Mouse (Mus musculus) heart, postnatal 36 days (tissue): ENCODE data around the gene Tbxas1. TPM values are rescaled to one million over a fixed set of nuclear protein-coding genes. Genes with fewer than 3 reads are reported as not detected.

ENCODE experiments used
- DNase-seq, 2 experiments: peaks; one replicate each; pipeline ENCODE4 v3.0.0; 2021 to 2022
- intact Hi-C: fragments of 180-260 bp; cut with DNase I; formaldehyde crosslinking; loops from one replicate; pipeline ENCODE4 v1.15.1; 2025
- total RNA-seq, 2 experiments: library from RNA; stranded (reverse); gene quantifications; 2 replicates each; pipeline ENCODE4 v1.2.3; 2021

The Tbxas1 gene
- total RNA-seq, 2 experiments from 2014 or later: 2.1 TPM

DNA sequence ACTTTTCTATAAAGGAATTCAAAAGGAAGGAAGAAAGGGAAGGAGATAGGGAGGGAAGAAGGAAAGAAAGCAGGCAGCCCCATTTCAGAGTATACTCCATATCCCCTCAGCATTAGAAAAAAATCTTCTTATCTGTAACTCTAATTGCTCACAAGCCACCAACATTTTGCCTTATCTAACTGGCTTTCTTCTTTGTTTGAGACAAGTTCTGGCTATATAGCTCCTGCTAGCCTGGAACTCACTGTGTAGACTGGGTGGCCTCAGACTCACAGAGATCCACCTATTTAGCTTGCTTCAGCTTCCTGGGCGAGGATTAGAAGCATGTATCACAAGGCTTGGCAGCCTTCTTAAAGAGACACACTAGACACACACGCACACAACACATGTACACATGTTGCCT lies 23.5 kb upstream of the Tbxas1 start:
- intact Hi-C loops: no loop called here
- no peak for DNase-seq

DNA sequence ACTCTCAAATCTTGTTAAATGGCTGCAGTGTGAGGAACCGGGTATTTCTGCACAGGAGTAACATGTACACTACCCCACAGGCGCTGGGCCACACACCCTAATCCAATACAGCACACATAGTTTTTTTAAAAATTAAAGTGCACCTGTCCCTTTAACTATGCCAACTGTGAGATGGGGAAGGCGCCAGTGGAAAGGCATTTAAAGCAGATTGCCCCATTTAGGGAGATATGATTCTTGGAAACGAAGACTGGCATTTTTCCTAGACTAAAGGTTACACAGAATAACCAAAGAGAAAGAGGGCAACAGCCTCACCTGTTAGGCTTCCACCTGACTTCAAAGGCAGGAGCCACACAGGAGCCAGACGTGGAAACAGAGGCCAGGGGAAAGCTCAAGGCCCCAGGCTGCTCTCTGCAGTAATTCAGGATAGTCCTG lies 21.6 kb upstream of the Tbxas1 start:
- no peak for DNase-seq
- intact Hi-C loops: no loop called here

DNA sequence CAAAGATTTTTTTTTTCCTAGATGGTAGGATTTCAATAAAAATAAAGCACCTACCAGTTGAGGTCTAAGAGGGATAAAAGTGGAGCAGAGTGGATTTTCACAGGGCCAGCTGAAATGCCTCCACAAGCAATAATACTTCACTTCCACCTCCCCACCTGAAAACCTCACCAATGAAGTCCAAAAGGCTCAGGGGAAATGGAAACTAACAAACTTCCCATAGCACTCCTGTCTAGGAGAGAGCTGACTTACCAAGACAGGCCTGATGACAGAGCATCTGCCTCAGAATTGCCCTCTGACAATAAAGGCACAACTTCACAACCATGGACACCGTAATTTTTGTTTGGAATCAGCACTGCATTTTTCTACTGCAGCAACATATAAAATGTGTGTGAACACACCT lies 15.4 kb upstream of the Tbxas1 start:
- no peak for DNase-seq
- intact Hi-C loops: loop anchor here (5.0 kb wide), 1 partner anchor 43 kb away; no protein-coding TSS in a partner anchor

DNA sequence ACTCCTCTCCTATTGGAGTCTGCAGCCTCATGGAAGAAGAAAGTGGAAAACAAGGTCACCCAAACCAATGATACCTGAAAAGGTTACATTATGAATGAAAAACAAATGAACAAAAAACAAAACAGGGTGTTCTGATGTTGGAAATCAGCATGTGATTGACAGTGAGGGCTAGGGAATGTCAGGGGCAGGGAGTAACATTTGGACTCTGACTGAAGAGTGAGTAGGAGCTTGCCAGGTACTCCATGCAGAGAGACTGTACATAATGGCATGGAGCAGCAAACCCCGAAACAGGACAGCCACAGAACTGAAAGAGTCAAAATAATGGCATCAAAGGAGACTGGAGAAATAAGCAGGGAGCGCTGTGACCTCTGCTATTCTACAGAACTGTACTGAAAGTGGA lies 14.9 kb upstream of the Tbxas1 start:
- no peak for DNase-seq
- intact Hi-C loops: loop anchor here (5.0 kb wide), 1 partner anchor 43 kb away; no protein-coding TSS in a partner anchor

DNA sequence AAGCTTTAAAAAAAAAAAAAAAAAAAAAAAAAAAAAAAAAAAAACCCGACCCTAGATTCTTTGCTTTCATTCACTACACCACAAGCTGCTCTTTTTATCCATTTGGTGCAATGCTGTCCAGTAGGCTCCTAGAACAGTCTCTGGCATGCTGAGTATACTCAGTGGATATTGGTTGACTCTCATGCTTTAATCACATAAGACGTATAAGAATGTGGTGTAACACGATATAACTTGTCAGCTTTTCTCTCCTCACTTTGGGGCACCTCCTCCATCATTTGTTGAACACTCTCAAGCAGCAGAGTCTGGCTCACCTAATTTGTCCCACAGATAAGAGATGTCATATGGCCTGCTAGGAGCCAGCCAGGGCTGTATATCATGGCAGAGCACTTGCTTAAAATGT lies 11.6 kb upstream of the Tbxas1 start:
- DNase-seq: no peak
- intact Hi-C loops: loop anchor here (5.0 kb wide), 1 partner anchor 46 kb away; no protein-coding TSS in a partner anchor

DNA sequence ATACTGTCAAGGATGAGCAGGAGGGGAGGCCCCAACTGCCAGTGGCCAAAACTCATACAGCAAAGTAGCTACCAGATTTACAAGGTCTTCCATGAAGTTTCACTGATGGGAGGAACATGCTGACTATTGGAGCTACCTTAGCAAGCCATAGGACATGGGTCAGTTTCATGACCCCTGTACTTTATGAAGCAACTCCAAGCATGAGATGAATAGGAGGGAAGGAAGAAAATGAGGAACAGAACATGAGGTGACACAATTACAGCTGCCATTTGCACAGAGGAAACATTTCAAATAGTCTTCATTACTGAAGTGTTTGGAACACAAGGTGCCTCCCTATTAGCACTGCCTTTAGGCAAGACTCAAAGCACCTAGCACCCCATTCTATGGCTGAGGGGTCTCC lies 9.4 kb upstream of the Tbxas1 start:
- intact Hi-C loops: no loop called here

DNA sequence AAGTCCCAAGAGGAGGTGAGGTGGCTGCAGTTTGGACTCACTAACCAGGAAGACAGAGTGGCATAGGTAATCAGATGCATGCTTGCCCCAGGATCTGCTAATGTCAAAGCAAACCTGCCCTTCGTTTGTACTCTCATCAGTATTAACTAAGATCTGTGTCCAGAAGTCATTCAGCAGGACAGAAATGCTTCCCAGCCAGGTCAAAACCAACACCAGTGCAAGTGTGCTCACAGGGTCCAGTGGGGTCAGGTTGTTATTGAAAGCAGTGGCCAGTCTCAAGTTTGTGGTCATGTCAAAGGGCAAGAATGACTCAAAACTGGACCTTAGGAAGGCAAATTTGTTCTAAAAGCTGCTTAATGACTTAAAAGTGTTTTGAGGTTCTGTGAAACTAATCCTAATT lies 8.8 kb upstream of the Tbxas1 start:
- no peak for DNase-seq
- intact Hi-C loops: no loop called here

More for the DNA sequence above, 9.4 kb upstream of the Tbxas1 start:
- no peak for DNase-seq

DNA sequence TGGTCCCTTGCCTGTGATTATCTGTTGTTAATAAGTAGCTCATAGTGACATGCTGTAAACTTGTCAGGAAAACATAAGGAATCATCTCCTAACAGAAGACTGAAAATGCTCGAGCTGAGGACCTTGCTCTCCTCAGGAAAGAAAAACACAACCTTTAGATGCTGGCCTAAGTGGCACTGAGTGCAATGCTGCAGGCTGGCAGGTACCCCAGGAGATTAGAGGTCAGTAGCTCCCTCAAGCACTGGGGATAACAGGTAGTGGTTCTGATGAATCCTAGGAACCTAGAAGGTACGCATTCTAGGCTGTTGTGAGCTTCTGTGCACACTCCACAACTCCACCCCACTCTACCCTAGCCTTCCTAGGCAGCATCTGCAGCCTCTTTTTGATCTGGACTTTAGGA lies 8.4 kb upstream of the Tbxas1 start:
- intact Hi-C loops: no loop called here
- DNase-seq: no peak

DNA sequence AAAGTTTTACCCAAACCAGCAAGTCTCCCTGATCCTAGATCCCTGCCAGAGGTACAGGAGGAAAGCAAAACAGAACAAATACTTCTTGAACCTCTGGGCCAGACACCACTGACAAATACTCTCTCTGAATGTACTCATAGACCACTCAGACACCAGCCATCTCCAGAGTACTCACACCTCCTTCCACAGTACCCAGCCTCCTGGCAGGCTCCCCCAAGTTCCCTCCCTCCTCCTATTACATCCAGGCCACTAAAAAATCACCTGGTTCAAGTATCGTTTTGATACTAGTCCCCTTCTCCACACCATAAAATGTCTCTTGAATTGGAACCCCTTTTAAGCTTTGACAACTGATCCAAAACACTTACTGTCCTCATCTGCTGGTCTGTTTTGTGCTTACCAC lies 7.9 kb upstream of the Tbxas1 start:
- DNase-seq: no peak
- intact Hi-C loops: no loop called here

DNA sequence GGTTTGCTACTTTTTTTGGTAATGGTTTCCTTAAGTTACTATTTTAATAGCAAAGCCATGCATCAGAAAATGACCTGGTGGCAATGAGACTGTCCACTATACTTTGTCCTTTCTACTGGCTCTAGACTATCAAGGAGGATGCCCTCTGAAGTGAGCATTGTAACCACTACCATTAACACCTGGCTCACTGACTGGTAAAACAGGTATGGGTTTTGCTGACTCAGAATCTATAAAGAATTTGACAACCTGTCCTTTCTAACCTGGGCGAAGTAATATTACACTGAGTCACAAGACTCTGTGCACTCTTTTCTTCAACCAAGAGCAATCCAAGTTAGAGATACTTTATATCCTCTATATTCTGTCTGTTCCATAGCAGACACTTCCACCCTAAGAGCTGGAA lies 6.2 kb upstream of the Tbxas1 start:
- no peak for DNase-seq
- intact Hi-C loops: no loop called here

DNA sequence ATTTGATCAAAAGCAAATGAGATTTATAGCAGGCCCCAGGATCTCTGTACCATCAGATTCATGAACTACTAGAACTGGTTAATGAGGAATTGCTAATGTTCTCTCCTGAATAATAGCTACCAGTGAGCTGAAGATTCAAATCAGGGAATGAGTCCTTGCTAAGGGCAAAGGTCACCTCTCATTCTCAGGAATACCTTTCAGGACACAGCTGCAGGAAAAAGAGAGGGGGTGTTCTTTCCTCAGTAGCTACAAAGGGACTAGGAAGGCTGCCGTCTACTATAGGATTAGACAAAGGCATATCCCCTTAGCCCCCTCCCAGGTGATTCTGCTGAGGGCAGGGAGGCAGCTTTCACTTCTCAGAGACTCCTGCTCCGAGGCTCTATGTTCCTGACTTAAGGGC lies 5.1 kb upstream of the Tbxas1 start:
- no peak for DNase-seq
- intact Hi-C loops: loop anchor here (10.0 kb wide), 1 partner anchor 335 kb away; the partner anchor contains the start of gene Kdm7a

DNA sequence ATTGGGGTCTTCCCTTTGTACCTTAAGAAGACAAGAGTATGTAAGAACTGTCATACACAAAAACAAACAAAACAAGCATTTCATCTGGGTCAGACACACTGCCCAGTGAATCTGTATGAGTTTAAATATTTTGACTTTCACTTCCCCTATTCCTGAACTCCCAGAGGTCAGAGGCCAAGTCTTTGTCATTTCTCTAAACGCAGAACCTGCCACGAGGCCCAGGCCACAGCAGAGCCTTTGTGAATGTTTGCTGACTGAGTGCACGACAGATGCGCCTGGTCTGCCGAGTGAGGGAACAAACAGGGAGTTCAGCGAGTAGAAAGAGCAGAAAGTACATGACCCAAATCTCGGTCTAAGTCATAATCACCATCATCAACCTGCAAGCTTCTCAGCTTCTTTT lies 4.2 kb upstream of the Tbxas1 start:
- DNase-seq: peak in 1 of 2 experiments; percentile 32
- intact Hi-C loops: loop anchor here (10.0 kb wide), 1 partner anchor 334 kb away; the partner anchor contains the start of gene Kdm7a

DNA sequence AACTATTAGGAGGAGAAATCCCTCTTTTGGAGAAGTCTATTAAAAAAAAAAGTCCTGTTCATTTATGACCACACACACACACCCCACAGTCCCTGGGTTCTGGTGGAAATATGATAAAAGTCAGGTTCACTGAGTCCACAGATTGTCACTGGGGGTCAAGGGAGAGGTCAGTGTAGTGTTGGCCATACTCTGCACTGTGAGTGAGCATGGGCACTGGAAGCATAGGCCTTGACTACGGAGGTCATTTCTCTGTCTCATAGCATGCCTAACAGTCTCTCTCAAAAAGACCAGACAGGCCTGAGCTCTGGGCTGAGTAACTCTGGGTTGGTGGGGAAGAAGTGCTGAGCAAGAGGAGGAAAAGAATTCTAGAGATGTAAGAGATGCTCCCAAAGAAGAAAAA lies 1.9 kb upstream of the Tbxas1 start:
- intact Hi-C loops: loop anchor here (1.0 to 10.0 kb wide), 2 partner anchors 137 to 331 kb away; partner anchors contain the start of gene Kdm7a
- DNase-seq: no peak

DNA sequence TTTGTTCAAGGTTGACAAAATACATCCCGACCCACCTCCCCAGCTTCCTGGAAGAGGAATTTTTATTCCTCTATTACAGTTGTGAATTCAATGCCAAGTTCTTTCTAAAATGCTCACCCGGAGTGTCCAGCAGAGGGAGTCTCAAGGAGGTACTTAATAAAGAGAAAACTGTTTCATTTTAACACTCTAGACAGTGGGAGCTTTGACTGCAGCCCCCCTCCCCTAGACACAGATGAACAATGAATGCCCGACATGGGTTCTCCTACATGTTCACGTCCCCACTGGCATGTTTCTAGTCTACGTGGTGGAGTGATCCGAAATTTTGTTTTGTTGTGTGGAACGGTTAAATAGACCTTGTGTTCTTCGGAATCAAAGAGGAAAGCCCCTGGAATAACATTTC lies 1.2 kb upstream of the Tbxas1 start:
- intact Hi-C loops: loop anchor here (1.0 to 10.0 kb wide), 2 partner anchors 193 to 331 kb away; partner anchors contain the start of gene Kdm7a
- DNase-seq: peak; percentile 52 to 65

DNA sequence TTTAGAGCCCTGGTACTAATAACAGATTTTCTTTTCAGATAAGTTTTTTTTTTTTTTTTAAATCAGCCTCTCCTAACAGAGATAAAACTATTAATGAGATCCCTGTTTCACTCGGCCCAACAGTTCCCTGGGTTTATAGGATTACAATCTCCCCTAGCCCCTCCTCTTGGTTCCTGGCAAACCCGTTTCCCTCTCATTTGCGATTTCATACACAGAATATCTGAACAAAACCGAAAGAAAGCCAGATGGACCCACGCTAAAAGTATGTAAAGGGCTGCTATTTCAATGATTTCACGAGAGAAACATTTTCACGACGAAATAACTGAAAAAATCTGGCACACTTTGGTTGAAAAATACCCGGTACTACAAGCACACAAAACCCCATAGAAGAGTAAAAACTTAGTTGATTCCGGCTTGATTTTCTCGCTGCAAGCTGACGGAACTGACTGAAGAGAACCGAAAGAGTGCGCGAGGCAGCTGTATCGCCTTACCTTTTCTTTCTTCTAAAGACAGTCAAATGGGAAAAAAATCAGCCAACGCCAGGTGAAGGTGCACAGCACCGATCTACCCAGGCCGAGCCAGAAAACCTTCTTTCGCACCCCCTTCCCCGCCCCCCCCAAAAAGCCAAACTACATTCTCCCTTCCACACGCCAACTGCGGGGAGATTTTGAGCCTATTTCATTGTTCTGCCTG lies 493 bp upstream of the Tbxas1 start:
- intact Hi-C loops: loop anchor here (1.0 to 10.0 kb wide), 3 partner anchors 193 to 330 kb away; partner anchors contain the start of genes Kdm7a and Luc7l2
- peak; percentile 22 to 36 for DNase-seq

DNA sequence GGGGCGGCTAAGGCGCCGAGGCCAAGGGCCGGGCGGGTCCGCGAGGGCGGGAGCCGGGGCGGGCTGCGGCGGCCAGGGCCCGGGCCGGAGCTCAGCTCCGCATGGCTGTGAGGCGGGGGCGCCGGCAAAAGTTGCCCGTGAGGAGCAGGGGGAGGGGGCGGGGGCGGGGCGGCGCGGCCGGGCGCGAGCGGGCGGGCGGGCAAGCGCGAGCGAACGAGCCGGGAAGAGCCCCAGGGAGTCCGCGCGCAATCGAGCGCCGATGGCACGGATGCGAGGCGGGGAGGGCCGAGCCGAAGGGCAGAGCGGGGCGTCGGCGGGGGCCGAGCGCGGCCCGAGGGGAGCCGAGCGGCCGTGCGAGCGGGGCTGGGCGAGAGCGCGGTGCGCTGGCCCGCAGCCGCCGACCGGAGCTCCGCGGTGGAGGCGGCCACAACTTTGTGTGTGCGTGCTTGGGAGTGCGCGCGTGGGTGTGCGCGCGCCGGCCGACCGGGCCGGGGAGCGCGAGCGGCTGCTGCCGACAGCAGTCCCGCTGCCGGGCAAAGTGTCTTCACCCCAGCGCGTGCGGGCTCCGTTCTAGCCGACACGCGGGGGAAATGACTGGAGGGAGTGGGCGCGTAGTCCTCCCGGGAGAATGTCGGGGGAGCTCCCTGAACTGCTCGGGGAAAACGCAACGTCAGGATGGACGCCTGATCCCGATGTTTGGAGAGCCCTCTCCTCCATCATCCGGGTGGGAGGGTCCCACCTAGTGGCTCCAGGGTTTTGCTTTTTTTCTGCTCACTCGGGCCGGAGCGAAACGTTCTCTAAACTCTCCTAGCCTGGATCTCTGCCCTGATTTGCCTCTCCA lies 1.1 kb downstream of the Tbxas1 start, which contains the start of gene Hipk2:
TSS of gene Hipk2 (minus strand) at position 95 of the 841 bp plus-strand sequence.
- DNase-seq: peak; percentile 77 to 87
- intact Hi-C loops: loop anchor here (1.0 to 10.0 kb wide), 3 partner anchors 34 to 329 kb away; partner anchors contain the start of genes Kdm7a and Luc7l2

DNA sequence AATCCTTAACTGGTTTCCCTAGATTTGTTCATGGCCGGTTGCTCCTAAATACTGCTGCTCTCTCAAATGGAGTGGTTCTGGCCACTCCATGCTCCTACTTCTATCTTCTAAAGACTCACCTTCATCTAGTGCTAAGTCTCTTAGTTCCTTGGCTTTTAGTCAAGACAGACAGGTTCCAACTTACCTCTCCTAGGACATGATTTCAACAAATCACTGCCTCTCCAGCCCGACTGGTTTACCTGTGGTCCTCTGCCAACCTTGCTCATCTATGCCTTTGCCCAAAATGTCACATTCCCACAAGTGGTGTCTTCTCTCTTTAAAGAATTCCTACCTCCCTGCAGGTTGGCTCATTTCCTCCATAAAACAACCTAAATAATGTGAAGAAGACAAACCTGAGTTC lies 2.5 kb downstream of the Tbxas1 start:
- intact Hi-C loops: loop anchor here (5.0 to 10.0 kb wide), 2 partner anchors 325 to 327 kb away; partner anchors contain the start of genes Kdm7a and Luc7l2
- DNase-seq: no peak

DNA sequence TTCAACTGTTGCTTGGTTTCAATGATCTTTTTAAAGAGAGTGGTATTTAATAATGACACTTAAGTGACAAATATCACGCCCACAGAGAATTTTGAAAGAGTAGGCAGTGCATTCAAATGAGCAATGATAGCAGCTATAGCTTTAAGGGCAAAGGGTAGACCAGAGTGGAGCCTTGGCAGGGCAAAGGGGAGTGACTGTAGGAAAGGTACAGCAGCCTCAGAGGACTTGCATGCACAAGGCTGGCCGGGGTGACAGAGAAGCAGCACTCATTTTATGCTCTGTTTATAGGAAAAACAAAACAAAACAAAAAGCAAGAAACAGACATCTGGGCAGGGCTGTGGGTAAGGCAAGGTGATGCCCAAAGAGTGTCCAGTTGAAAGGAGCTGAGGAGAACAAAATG lies 6.3 kb downstream of the Tbxas1 start:
- intact Hi-C loops: no loop called here
- DNase-seq: no peak

DNA sequence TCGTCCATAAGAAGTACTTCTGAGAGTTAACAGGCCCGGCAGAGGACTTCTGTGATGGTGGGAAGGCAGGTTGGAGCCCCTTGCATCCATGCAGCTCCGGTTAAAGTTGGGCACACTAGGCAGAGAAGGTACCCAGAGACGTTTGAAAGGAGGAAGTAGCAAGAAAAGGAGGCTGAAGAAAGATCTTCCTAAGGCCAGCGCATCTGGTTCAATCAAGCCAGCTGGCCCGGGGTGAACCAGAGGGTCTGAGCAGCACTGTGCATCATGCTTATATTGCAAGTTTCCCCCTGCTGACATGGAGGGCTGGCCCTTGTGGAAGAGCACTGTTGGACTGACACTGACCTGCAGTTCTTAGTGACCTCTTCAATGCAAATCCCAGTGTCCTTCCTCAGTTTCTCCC lies 6.8 kb downstream of the Tbxas1 start:
- no peak for DNase-seq
- intact Hi-C loops: no loop called here

DNA sequence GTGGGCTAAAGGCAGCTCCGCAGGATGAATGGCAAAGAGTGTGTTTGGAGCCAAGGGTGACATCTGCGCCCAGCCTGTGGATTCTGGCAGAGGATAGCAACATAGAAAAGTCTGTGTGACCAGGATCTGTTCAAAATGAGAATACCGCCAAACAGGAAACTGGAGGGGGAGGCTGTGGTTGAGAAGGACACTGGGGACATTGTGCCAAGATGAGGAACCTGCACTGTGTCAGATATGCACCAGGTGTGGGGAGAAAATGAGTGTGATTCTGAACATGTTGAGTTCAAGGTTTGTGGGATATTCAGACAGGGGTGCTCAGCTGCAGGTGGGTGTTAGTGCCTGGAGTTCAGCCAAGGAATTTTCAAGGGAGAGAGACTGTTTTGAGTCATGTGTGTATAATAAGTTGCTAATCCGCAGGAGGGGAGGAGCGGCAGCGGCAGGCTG lies 7.5 kb downstream of the Tbxas1 start:
- intact Hi-C loops: no loop called here
- no peak for DNase-seq

DNA sequence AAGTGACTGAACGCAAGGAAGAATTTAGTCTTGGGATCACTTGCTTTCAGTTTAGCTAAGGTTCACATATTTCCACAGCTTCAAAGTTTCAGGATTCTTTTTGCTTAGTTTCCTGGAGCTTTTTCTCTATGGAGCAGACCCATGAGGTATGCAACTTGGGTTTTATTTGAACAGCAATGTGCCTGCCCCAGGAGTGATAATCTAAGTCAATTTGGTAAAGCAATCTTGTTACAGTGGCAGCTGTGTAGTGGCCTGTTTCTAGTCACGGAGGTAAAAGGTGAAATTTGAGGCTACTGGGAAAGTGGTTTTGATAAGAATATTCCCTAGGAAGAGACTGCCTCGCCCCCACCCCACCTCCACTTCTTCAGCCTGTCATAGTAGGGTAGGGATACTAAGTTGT lies 9.3 kb downstream of the Tbxas1 start:
- intact Hi-C loops: no loop called here
- no peak for DNase-seq
